Mouse (Mus musculus): ENCODE measurements around the gene Fez1. TPM values are rescaled to one million over a fixed set of nuclear protein-coding genes. Genes with fewer than 3 reads are reported as not detected.

Fez1 gene
- total RNA-seq (2012; rRNA removed) (not detected in 2 replicates), polyA plus RNA-seq (2012; ENCODE audit: insufficient read depth in 1 of 2, insufficient read length in 2 of 2, low read depth in 1 of 2, low replicate concordance in 2 of 2, missing spikeins in 1 of 2) (not detected)

DNA sequence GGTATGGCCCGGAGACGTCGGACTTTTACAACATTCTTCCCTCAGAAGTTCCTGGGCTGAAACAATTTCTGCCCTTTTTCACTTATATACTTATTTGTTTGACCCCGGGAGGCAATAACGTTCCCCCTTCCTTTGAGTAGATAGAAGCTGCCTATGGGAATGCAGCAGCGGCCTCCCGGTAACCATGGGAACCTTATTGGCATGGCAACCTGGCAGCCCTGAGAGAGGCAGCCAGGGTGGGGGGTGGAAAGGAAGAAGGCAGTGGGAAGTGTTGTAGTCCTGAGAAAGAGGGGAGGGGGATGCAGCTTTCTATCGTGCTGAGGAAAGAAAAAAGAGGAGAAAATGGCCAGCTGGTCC is at the start of gene Fez1:
Fez1 (plus strand) TSS at position 221 of the 357 bp plus-strand sequence.
- H3K9ac ChIP-seq (ENCODE audit: control insufficient read depth, low read depth, low read length, poor library complexity, severe bottlenecking), result no peak within 1 kb of the TSS

GRCm38 (mm10) chr9:36783921-36784320 is 37.7 kb upstream of the Fez1 start:
- TF ChIP-seq MAFK (IDR thresholded peaks at IDR 0.05; ENCODE audit: borderline replicate concordance, low read depth, low read length) (no peak), HCFC1 (IDR thresholded peaks at IDR 0.05; ENCODE audit: low read depth, low read length) (no peak), MYC (IDR thresholded peaks at IDR 0.05; ENCODE audit: low read depth, low read length) (no peak), BHLHE40 (IDR thresholded peaks at IDR 0.05; ENCODE audit: borderline replicate concordance, low read depth, low read length) (no peak), POLR2A (IDR thresholded peaks at IDR 0.05; ENCODE audit: control insufficient read depth in 1 of 2, insufficient read depth in 1 of 2, low read depth in 1 of 2, low read length in 2 of 2, poor library complexity in 1 of 2) (no peak), MYB (IDR thresholded peaks at IDR 0.05; ENCODE audit: low read depth, low read length) (no peak), CHD2 (IDR thresholded peaks at IDR 0.05; ENCODE audit: low read length) (no peak), MAX (IDR thresholded peaks at IDR 0.05; ENCODE audit: low read length) (no peak), ZKSCAN1 (IDR thresholded peaks at IDR 0.05; ENCODE audit: low read depth, low read length) (no peak), MXI1 (IDR thresholded peaks at IDR 0.05; ENCODE audit: low read depth, low read length) (no peak), E2F4 (IDR thresholded peaks at IDR 0.05; ENCODE audit: borderline replicate concordance, low read depth, low read length) (no peak), TCF12 (IDR thresholded peaks at IDR 0.05; ENCODE audit: low read depth, low read length) (no peak), KAT2A (conservative IDR thresholded peaks at IDR 0.05; ENCODE audit: low read depth, low read length) (no peak), GABPA (IDR thresholded peaks at IDR 0.05; ENCODE audit: low read depth, low read length) (no peak), SMC3 (IDR thresholded peaks at IDR 0.05; ENCODE audit: low read depth, low read length) (no peak)
- Histone ChIP-seq H3K9me3 (replicated peaks; ENCODE audit: insufficient read depth, low read length) (no peaks in the 10 kb centered on the region), H3K4me3 (ENCODE audit: control insufficient read depth in 1 of 2, insufficient read depth in 1 of 2, low read depth in 2 of 2, low read length in 2 of 2) (no peak overlapping the region), H3K27ac (ENCODE audit: control insufficient read depth, low read depth, low read length) (no peak overlapping the region), H3K27me3 (ENCODE audit: control insufficient read depth in 1 of 2, insufficient read depth in 2 of 2, low read length in 2 of 2) (no peaks in the 10 kb centered on the region), H3K36me3 (ENCODE audit: control insufficient read depth in 1 of 2, insufficient read depth in 2 of 2, low read length in 2 of 2) (peaks cover 0 to 20% of the 10 kb centered on the region in 2 experiments; a peak in 2 of 4 replicates), H3K9ac (ENCODE audit: control insufficient read depth, low read depth, low read length, poor library complexity, severe bottlenecking) (no peak overlapping the region), H3K79me2 (ENCODE audit: control insufficient read depth, insufficient read depth, low read length, poor library complexity) (no peaks in the 10 kb centered on the region), H3K4me1 (ENCODE audit: control insufficient read depth in 1 of 2, insufficient read depth in 2 of 2, low read length in 2 of 2) (no peaks in the 10 kb centered on the region)
- DNase-seq (ENCODE audit: low read depth, low spot score), result no peak

More for the DNA sequence above, at the start of gene Fez1:
- no peaks in the 10 kb centered on the region for H3K36me3 ChIP-seq (ENCODE audit: control insufficient read depth in 1 of 2, insufficient read depth in 2 of 2, low read length in 2 of 2)
- DNase-seq (ENCODE audit: low read depth, low spot score), result no peak
- TF ChIP-seq POLR2A (IDR thresholded peaks at IDR 0.05; ENCODE audit: control insufficient read depth in 1 of 2, insufficient read depth in 1 of 2, low read depth in 1 of 2, low read length in 2 of 2, poor library complexity in 1 of 2) (no peak), USF2 (IDR thresholded peaks at IDR 0.05; ENCODE audit: borderline replicate concordance in 1 of 2, insufficient read depth in 1 of 2, low read depth in 1 of 2, low read length in 2 of 2) (no peak), ELF1 (IDR thresholded peaks at IDR 0.05; ENCODE audit: low read depth, low read length) (no peak), MXI1 (IDR thresholded peaks at IDR 0.05; ENCODE audit: low read depth, low read length) (no peak), RAD21 (IDR thresholded peaks at IDR 0.05; ENCODE audit: low read depth, low read length) (no peak), MEF2A (IDR thresholded peaks at IDR 0.05; ENCODE audit: extremely low read depth, insufficient replicate concordance, low read depth, low read length, poor library complexity, severe bottlenecking) (no peak), TAL1 (IDR thresholded peaks at IDR 0.05; ENCODE audit: low read length) (no peak), POLR2AphosphoS2 (IDR thresholded peaks at IDR 0.05; ENCODE audit: low read length) (no peak), UBTF (IDR thresholded peaks at IDR 0.05; ENCODE audit: borderline replicate concordance, insufficient read depth, low read depth, low read length) (no peak), CHD2 (IDR thresholded peaks at IDR 0.05; ENCODE audit: low read length) (no peak), BHLHE40 (IDR thresholded peaks at IDR 0.05; ENCODE audit: borderline replicate concordance, low read depth, low read length) (no peak), ETS1 (IDR thresholded peaks at IDR 0.05; ENCODE audit: low read depth, low read length) (no peak), KAT2A (conservative IDR thresholded peaks at IDR 0.05; ENCODE audit: low read depth, low read length) (no peak), JUND (IDR thresholded peaks at IDR 0.05; ENCODE audit: low read depth, low read length) (no peak), MAZ (IDR thresholded peaks at IDR 0.05; ENCODE audit: low read depth, low read length) (no peak), MAX (IDR thresholded peaks at IDR 0.05; ENCODE audit: low read length) (no peak), ZMIZ1 (IDR thresholded peaks at IDR 0.05; ENCODE audit: low read depth, low read length) (no peak)
- H3K27ac ChIP-seq (ENCODE audit: control insufficient read depth, low read depth, low read length), result no peak within 1 kb of the TSS
- no peaks in the 10 kb centered on the region for H3K9me3 ChIP-seq (replicated peaks; ENCODE audit: insufficient read depth, low read length)
- H3K27me3 ChIP-seq (ENCODE audit: control insufficient read depth in 1 of 2, insufficient read depth in 2 of 2, low read length in 2 of 2), result peaks cover 0 to 5% of the 10 kb centered on the region in 2 experiments; a peak in 2 of 4 replicates
- H3K4me3 ChIP-seq (ENCODE audit: control insufficient read depth in 1 of 2, insufficient read depth in 1 of 2, low read depth in 2 of 2, low read length in 2 of 2), result no peak within 1 kb of the TSS
- H3K4me1 ChIP-seq (ENCODE audit: control insufficient read depth in 1 of 2, insufficient read depth in 2 of 2, low read length in 2 of 2), result no peaks in the 10 kb centered on the region
- no peaks in the 10 kb centered on the region for H3K79me2 ChIP-seq (ENCODE audit: control insufficient read depth, insufficient read depth, low read length, poor library complexity)
